24 mouse cellular contexts compared by ENCODE assay signal in genomic region chr10:80896581-80897485, GRCm38 (mm10). TPM values are rescaled to one million over a fixed set of nuclear protein-coding genes. Genes with fewer than 3 reads are reported as not detected.
A peak's percentile ranks its signal among the peaks of the same experiment; 100 is the strongest.
DNase-seq lines count a peak whose midpoint lies in the region; ATAC-seq and TF ChIP-seq lines count a peak whose summit lies in the region.
"Had no signal": no experiment of that assay in that cellular context is flagged by ENCODE, and none has a peak within 500 bp of the region (broad histone marks: within the 10 kb centered on the region; RNA-seq: fewer than 3 reads in every experiment).

No protein-coding gene starts in this region.

- 75% methylated on average over 24 of the region's 24 CpGs for WGBS in forebrain, embryonic 11.5 days
- 77% methylated on average over 24 of the region's 24 CpGs for WGBS in forebrain, embryonic 14.5 days
- 75% methylated on average over 24 of the region's 24 CpGs for WGBS in midbrain, embryonic 10.5 days
- 76% methylated on average over 24 of the region's 24 CpGs for WGBS in midbrain, embryonic 11.5 days
- 75% methylated on average over 24 of the region's 24 CpGs for WGBS in embryonic facial prominence, embryonic 10.5 days
- 76% methylated on average over 24 of the region's 24 CpGs for WGBS in lung, adult 2 months

- peak; percentile 57 for DNase-seq in forebrain, embryonic 11.5 days (ENCODE audit: low spot score)
- no peak for DNase-seq in forebrain, embryonic 14.5 days (ENCODE audit: low spot score)
- no peak for DNase-seq in midbrain, embryonic 10.5 days (ENCODE audit: low spot score)
- DNase-seq in midbrain, embryonic 11.5 days (ENCODE audit: low spot score, missing footprints), result no peak
- no peak for DNase-seq in embryonic facial prominence, embryonic 10.5 days (ENCODE audit: low spot score)
- no peak for DNase-seq in thymus, postnatal 36 days
- no peak for DNase-seq in lung, adult 2 months
- DNase-seq: cerebellum, adult 11 months; gastrocnemius, postnatal 25 days; heart, adult 2 months; kidney, postnatal 36 days; liver; right cerebral cortex, postnatal 4 days; thymus, adult 18-20 months; thymus, postnatal 4 days had no signal

- no peak overlapping the region for H3K4me2 ChIP-seq in forebrain, embryonic 11.5 days (ENCODE audit: low read depth, low read length, severe bottlenecking)
- no peak overlapping the region for H3K4me2 ChIP-seq in forebrain, embryonic 14.5 days (ENCODE audit: low read length)
- no peak overlapping the region for H3K4me2 ChIP-seq in midbrain, embryonic 11.5 days
- H3K4me2 ChIP-seq: liver, embryonic 15.5 days had no signal

- H3K4me3 ChIP-seq in forebrain, embryonic 11.5 days (ENCODE audit: low read depth, low read length), result no peak overlapping the region
- no peak overlapping the region for H3K4me3 ChIP-seq in forebrain, embryonic 14.5 days (ENCODE audit: low read depth, low read length)
- 0 out of 2 replicates have a peak overlapping the region, but pooled peaks have one; percentile 12 for H3K4me3 ChIP-seq in midbrain, embryonic 10.5 days
- H3K4me3 ChIP-seq in midbrain, embryonic 11.5 days (ENCODE audit: low read depth, low read length), result no peak overlapping the region
- H3K4me3 ChIP-seq in embryonic facial prominence, embryonic 10.5 days, result peak overlapping the region; percentile 14; the same call in 1 of the 2 replicates
- no peak overlapping the region for H3K4me3 ChIP-seq in lung, adult 2 months (replicated peaks; ENCODE audit: extremely low read depth, low read depth, low read length)
- H3K4me3 ChIP-seq: erythroblast, embryonic 14.5 days; heart, adult 2 months; intestine, embryonic 15.5 days; liver, embryonic 15.5 days had no signal

- no peak for ATAC-seq in forebrain, embryonic 11.5 days (replicated peaks; ENCODE audit: low FRiP score)
- no peak for ATAC-seq in forebrain, embryonic 14.5 days
- no peak for ATAC-seq in midbrain, embryonic 11.5 days (ENCODE audit: low FRiP score)
- ATAC-seq: forebrain, embryonic 16.5 days; hindbrain, embryonic 16.5 days; intestine, embryonic 15.5 days had no signal

- no peaks in the 10 kb centered on the region for H3K9me3 ChIP-seq in forebrain, embryonic 11.5 days (ENCODE audit: control insufficient read depth, low read length)
- no peaks in the 10 kb centered on the region for H3K9me3 ChIP-seq in forebrain, embryonic 14.5 days (replicated peaks; ENCODE audit: control insufficient read depth, low read length)
- peaks cover 10% of the 10 kb centered on the region; the same call in 1 of the 2 replicates for H3K9me3 ChIP-seq in midbrain, embryonic 10.5 days (replicated peaks)
- no peaks in the 10 kb centered on the region for H3K9me3 ChIP-seq in midbrain, embryonic 11.5 days (ENCODE audit: control insufficient read depth, low read length)
- peaks cover 12% of the 10 kb centered on the region for H3K9me3 ChIP-seq in embryonic facial prominence, embryonic 10.5 days
- H3K9me3 ChIP-seq: intestine, embryonic 15.5 days; liver, embryonic 15.5 days; neural tube, embryonic 15.5 days had no signal

- no peaks in the 10 kb centered on the region for H3K27me3 ChIP-seq in forebrain, embryonic 11.5 days (ENCODE audit: control insufficient read depth, insufficient read depth, low read length)
- H3K27me3 ChIP-seq in forebrain, embryonic 14.5 days (replicated peaks; ENCODE audit: control insufficient read depth, insufficient read depth, low read length), result no peaks in the 10 kb centered on the region
- H3K27me3 ChIP-seq in midbrain, embryonic 10.5 days (ENCODE audit: low read depth, poor library complexity, severe bottlenecking), result no peaks in the 10 kb centered on the region
- H3K27me3 ChIP-seq in midbrain, embryonic 11.5 days (ENCODE audit: control insufficient read depth, insufficient read depth, low read length), result no peaks in the 10 kb centered on the region
- H3K27me3 ChIP-seq in embryonic facial prominence, embryonic 10.5 days (replicated peaks; ENCODE audit: low read depth, poor library complexity, severe bottlenecking), result peaks cover 8% of the 10 kb centered on the region; the same call in 1 of the 2 replicates
- H3K27me3 ChIP-seq: intestine, embryonic 15.5 days; neural tube, embryonic 15.5 days had no signal

- TF ChIP-seq POLR2A in lung, adult 2 months (IDR thresholded peaks at IDR 0.05; ENCODE audit: borderline replicate concordance, extremely low read depth, low read depth, low read length), result no peak

- peaks cover 8% of the 10 kb centered on the region for H3K4me1 ChIP-seq in forebrain, embryonic 11.5 days (replicated peaks; ENCODE audit: control insufficient read depth, insufficient read depth, low read length)
- peaks cover 7% of the 10 kb centered on the region for H3K4me1 ChIP-seq in forebrain, embryonic 14.5 days (ENCODE audit: control insufficient read depth, insufficient read depth, low read length)
- H3K4me1 ChIP-seq in midbrain, embryonic 10.5 days, result peaks cover 36% of the 10 kb centered on the region
- peaks cover 8% of the 10 kb centered on the region for H3K4me1 ChIP-seq in midbrain, embryonic 11.5 days (ENCODE audit: control insufficient read depth, insufficient read depth, low read length)
- H3K4me1 ChIP-seq in embryonic facial prominence, embryonic 10.5 days, result peaks cover 31% of the 10 kb centered on the region
- H3K4me1 ChIP-seq in lung, adult 2 months (ENCODE audit: control insufficient read depth, insufficient read depth, low read length), result peaks cover 7% of the 10 kb centered on the region; the same call in 1 of the 2 replicates

- no peaks in the 10 kb centered on the region for H3K36me3 ChIP-seq in forebrain, embryonic 11.5 days (ENCODE audit: control insufficient read depth, insufficient read depth, low read length)
- H3K36me3 ChIP-seq in forebrain, embryonic 14.5 days (ENCODE audit: control insufficient read depth, insufficient read depth, low read length), result peaks cover 21% of the 10 kb centered on the region
- peaks cover 31% of the 10 kb centered on the region for H3K36me3 ChIP-seq in midbrain, embryonic 10.5 days
- no peaks in the 10 kb centered on the region for H3K36me3 ChIP-seq in midbrain, embryonic 11.5 days (ENCODE audit: control insufficient read depth, insufficient read depth, low read length)
- peaks cover 33% of the 10 kb centered on the region for H3K36me3 ChIP-seq in embryonic facial prominence, embryonic 10.5 days (replicated peaks)

- H3K27ac ChIP-seq in forebrain, embryonic 11.5 days (ENCODE audit: low read depth, low read length), result no peak overlapping the region
- no peak overlapping the region for H3K27ac ChIP-seq in forebrain, embryonic 14.5 days (ENCODE audit: low read depth, low read length)
- H3K27ac ChIP-seq in midbrain, embryonic 10.5 days (replicated peaks), result no peak overlapping the region
- no peak overlapping the region for H3K27ac ChIP-seq in midbrain, embryonic 11.5 days (ENCODE audit: low read depth, low read length)
- H3K27ac ChIP-seq in embryonic facial prominence, embryonic 10.5 days (replicated peaks), result no peak overlapping the region
- H3K27ac ChIP-seq: heart, adult 2 months; intestine, embryonic 15.5 days; liver, embryonic 15.5 days; macrophage; neural tube, embryonic 15.5 days had no signal

- TF ChIP-seq CTCF in lung, adult 2 months (IDR thresholded peaks at IDR 0.05; ENCODE audit: insufficient read depth, low read length), result no peak

- no peak overlapping the region for H3K9ac ChIP-seq in forebrain, embryonic 11.5 days (ENCODE audit: low read length)
- H3K9ac ChIP-seq in forebrain, embryonic 14.5 days (ENCODE audit: low read length), result no peak overlapping the region
- no peak overlapping the region for H3K9ac ChIP-seq in midbrain, embryonic 11.5 days (ENCODE audit: low read length)
- H3K9ac ChIP-seq: liver, embryonic 15.5 days; neural tube, embryonic 15.5 days had no signal

RNA-seq across cellular contexts. Expression of gene Timm13, which starts 3.9 kb away (rescaled TPM):
- 313 and 317 TPM in 2 replicates for polyA plus RNA-seq in forebrain, embryonic 11.5 days (2014; fragmentation: Nextera tagmentation; extraction: Ambion mirVana)
- 355 and 398 TPM in 2 replicates for polyA plus RNA-seq in forebrain, embryonic 14.5 days (2014; fragmentation: Nextera tagmentation; extraction: Ambion mirVana)
- 335 and 382 TPM in 2 replicates for polyA plus RNA-seq in midbrain, embryonic 10.5 days (2016; fragmentation: Nextera tagmentation; extraction: Ambion mirVana)
- 321 and 347 TPM in 2 replicates for polyA plus RNA-seq in midbrain, embryonic 11.5 days (2014; fragmentation: Nextera tagmentation; extraction: Ambion mirVana)
- 349 and 359 TPM in 2 replicates for polyA plus RNA-seq in embryonic facial prominence, embryonic 10.5 days (2016; fragmentation: Nextera tagmentation; extraction: Ambion mirVana)
- polyA plus RNA-seq in lung, adult 2 months (2012; rRNA removed), result 157 and 196 TPM in 2 replicates

RNA-seq across cellular contexts. Expression of gene Lmnb2, which starts 21.2 kb away (rescaled TPM):
- 29.8 and 30.9 TPM in 2 replicates for polyA plus RNA-seq in forebrain, embryonic 11.5 days (2014; fragmentation: Nextera tagmentation; extraction: Ambion mirVana)
- polyA plus RNA-seq in forebrain, embryonic 14.5 days (2014; fragmentation: Nextera tagmentation; extraction: Ambion mirVana), result 12.1 and 14.4 TPM in 2 replicates
- polyA plus RNA-seq in midbrain, embryonic 10.5 days (2016; fragmentation: Nextera tagmentation; extraction: Ambion mirVana), result 77.9 and 84.7 TPM in 2 replicates
- polyA plus RNA-seq in midbrain, embryonic 11.5 days (2014; fragmentation: Nextera tagmentation; extraction: Ambion mirVana), result 19.4 and 19.7 TPM in 2 replicates
- polyA plus RNA-seq in embryonic facial prominence, embryonic 10.5 days (2016; fragmentation: Nextera tagmentation; extraction: Ambion mirVana), result 82.7 and 83.1 TPM in 2 replicates
- polyA plus RNA-seq in lung, adult 2 months (2012; rRNA removed), result 9.4 and 11.3 TPM in 2 replicates

RNA-seq across cellular contexts. Expression of gene Tmprss9, which starts 25.2 kb away (rescaled TPM):
- polyA plus RNA-seq in forebrain, embryonic 11.5 days (2014; fragmentation: Nextera tagmentation; extraction: Ambion mirVana), result 0.08 and 0.12 TPM in 2 replicates
- 0.10 and 0.13 TPM in 2 replicates for polyA plus RNA-seq in forebrain, embryonic 14.5 days (2014; fragmentation: Nextera tagmentation; extraction: Ambion mirVana)
- polyA plus RNA-seq in midbrain, embryonic 10.5 days (2016; fragmentation: Nextera tagmentation; extraction: Ambion mirVana), result 0.02 and 0.09 TPM in 2 replicates
- not detected in 2 replicates for polyA plus RNA-seq in midbrain, embryonic 11.5 days (2014; fragmentation: Nextera tagmentation; extraction: Ambion mirVana)
- 0.06 and 0.10 TPM in 2 replicates for polyA plus RNA-seq in embryonic facial prominence, embryonic 10.5 days (2016; fragmentation: Nextera tagmentation; extraction: Ambion mirVana)
- polyA plus RNA-seq in lung, adult 2 months (2012; rRNA removed), result 0.06 and 0.07 TPM in 2 replicates
- polyA plus RNA-seq: heart, embryonic 16.5 days; liver, embryonic 15.5 days; lung, embryonic 16.5 days; macrophage had no signal

RNA-seq across cellular contexts. Expression of gene Gadd45b, which starts 33.0 kb away (rescaled TPM):
- 10.7 and 13.0 TPM in 2 replicates for polyA plus RNA-seq in forebrain, embryonic 11.5 days (2014; fragmentation: Nextera tagmentation; extraction: Ambion mirVana)
- 5.2 and 6.2 TPM in 2 replicates for polyA plus RNA-seq in forebrain, embryonic 14.5 days (2014; fragmentation: Nextera tagmentation; extraction: Ambion mirVana)
- polyA plus RNA-seq in midbrain, embryonic 10.5 days (2016; fragmentation: Nextera tagmentation; extraction: Ambion mirVana), result 6.1 and 9.2 TPM in 2 replicates
- 10.1 and 11.3 TPM in 2 replicates for polyA plus RNA-seq in midbrain, embryonic 11.5 days (2014; fragmentation: Nextera tagmentation; extraction: Ambion mirVana)
- 6.5 and 6.8 TPM in 2 replicates for polyA plus RNA-seq in embryonic facial prominence, embryonic 10.5 days (2016; fragmentation: Nextera tagmentation; extraction: Ambion mirVana)
- 103 and 120 TPM in 2 replicates for polyA plus RNA-seq in lung, adult 2 months (2012; rRNA removed)

RNA-seq across cellular contexts. Expression of gene Sppl2b, which starts 41.8 kb away (rescaled TPM):
- polyA plus RNA-seq in forebrain, embryonic 11.5 days (2014; fragmentation: Nextera tagmentation; extraction: Ambion mirVana), result 37.0 and 39.8 TPM in 2 replicates
- polyA plus RNA-seq in forebrain, embryonic 14.5 days (2014; fragmentation: Nextera tagmentation; extraction: Ambion mirVana), result 30.4 and 44.6 TPM in 2 replicates
- polyA plus RNA-seq in midbrain, embryonic 10.5 days (2016; fragmentation: Nextera tagmentation; extraction: Ambion mirVana), result 42.8 and 45.6 TPM in 2 replicates
- polyA plus RNA-seq in midbrain, embryonic 11.5 days (2014; fragmentation: Nextera tagmentation; extraction: Ambion mirVana), result 19.7 and 24.0 TPM in 2 replicates
- 45.2 and 45.3 TPM in 2 replicates for polyA plus RNA-seq in embryonic facial prominence, embryonic 10.5 days (2016; fragmentation: Nextera tagmentation; extraction: Ambion mirVana)
- polyA plus RNA-seq in lung, adult 2 months (2012; rRNA removed), result 91.7 and 93.9 TPM in 2 replicates

Comparison
In these comparisons a context has a peak if more than half of its experiments do, and no peak if none do; other contexts are left out.
1. H3K4me3 ChIP-seq: peak in midbrain, embryonic 10.5 days (single experiment) and embryonic facial prominence, embryonic 10.5 days (single experiment); none in forebrain, embryonic 11.5 days (single experiment), forebrain, embryonic 14.5 days (single experiment), midbrain, embryonic 11.5 days (single experiment) and lung, adult 2 months (single experiment).